Mouse (Mus musculus): Measurements from ENCODE around the gene Hoxc11.

- TF ChIP-seq TAL1 (IDR thresholded peaks at IDR 0.05; ENCODE audit: low read length) (no peak), GATA1 (IDR thresholded peaks at IDR 0.05; ENCODE audit: low read length) (no peak)
Observed at GRCm38 (mm10) chr15:102948842-102949241, 5.4 kb upstream of the Hoxc11 start.

Measured in erythroblast, embryonic 14.5 days (primary cell).